Mouse (Mus musculus): ENCODE data around the gene Desi1.

The Desi1 gene

DNA sequence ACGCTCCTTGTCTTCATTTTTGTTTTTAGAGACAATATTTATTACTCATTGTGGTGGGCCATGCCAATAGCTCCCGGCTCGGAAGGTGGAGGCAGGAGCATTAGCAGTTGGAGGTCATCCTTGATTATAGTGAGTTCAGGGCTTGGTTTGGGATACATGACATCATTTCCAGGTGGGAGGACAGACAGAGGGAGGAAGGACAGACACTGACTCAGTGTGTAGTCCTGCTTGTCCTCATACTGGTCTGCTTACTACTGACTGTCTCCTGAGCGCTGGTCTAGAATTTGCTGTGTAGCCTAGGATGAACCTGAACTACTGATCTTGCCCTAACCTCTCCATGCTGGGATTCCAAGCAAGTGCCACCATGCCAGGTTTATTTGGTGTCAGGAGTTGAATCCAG is at the start of gene Desi1:
Desi1 (minus strand) TSS at position 101 of the 400 bp plus-strand sequence.
- 91% methylated on average over 4 of the region's 4 CpGs for WGBS

DNA sequence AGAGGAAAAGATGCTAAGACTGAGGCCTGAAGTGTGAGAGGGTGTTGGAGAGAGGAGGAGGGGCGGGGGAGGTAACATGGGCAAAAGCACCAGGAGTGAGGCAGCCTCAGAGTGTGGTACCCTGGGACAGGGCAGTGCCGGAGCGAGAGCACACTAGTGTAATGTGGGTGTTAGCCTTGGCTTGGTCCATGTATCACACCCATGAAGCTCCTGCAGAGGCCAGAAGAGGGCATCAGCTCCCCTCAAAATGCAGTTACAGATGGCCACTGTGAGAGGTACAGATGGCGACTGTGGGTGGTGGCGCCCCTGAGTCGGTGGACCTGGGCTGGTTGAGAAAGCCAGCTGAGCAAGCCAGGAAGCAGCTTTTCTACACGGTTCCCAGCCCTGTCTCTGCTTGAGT is 47.5 kb upstream of the Desi1 start:
- WGBS: 28% methylated on average over 7 of the region's 7 CpGs

DNA sequence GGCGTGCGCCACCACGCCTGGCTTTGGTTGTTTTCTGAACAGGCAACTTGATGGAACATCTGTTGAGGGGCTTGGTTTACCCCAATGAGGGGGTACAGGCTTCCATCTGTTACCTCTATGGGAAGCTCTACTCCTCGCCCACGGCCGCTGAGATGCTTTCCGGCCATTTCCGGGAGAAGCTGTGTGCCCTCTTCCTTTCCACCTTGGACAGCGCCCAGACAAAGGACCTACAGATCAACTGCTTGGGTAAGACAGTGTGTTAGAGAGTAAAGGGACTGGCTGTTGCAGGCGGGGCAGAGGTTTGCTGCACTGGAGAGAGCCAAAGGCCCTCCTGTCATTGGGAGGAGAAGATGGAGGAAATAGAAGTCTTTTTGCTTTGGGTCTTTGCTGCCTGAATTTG is 46.2 kb upstream of the Desi1 start:
- 78% methylated on average over 10 of the region's 10 CpGs for WGBS

DNA sequence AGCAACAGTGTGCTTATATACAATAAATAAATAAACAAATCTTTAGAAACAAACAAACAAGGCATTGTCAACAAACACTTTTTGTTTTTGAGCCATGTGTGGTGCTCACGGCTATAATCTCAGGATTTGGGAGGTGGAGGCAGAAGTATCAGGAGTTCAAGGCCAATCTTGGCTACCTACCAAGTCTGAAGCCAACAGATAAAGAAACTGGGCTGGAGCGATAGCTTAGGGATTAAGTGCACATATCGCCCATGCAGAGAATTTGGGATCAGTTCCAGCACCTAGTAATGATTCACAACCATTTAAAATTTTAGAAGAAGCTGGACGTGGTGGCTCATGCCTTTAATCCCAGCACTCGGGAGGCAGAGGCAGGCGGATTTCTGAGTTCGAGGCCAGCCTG is 39.8 kb upstream of the Desi1 start:
- 84% methylated on average over 7 of the region's 7 CpGs for WGBS

DNA sequence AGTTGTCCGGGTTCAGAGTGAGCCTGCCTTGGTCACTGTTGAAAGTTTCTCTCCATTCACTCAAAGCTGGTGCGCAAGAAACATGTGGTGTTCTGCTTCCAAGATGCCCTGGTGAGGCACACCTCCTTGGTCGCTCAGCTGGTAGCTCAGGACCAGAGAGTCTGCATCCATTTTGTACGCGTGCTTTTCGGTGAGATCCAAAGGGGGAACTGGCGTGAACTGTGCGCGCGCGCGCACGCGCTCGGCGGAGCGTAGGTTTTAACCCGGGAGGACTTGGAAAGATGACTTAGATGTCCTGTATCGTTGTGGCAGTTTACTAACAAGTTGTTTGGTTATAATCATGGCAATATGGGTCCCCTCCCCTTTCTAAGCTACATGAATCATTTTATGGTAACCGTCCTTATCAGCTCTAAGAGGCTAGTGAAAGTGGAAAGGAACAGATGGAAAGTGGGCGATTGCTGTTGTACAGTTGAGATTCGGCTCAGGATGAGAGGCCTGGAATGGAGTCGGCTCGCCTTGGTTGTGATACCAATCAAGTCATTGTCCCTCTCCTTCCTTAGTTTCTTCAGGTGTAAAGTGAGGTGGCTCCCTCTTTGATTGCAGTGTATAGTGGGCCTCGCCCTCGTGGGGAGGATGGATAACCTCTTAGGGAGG is 38.3 kb upstream of the Desi1 start:
- WGBS: 83% methylated on average over 26 of the region's 26 CpGs

DNA sequence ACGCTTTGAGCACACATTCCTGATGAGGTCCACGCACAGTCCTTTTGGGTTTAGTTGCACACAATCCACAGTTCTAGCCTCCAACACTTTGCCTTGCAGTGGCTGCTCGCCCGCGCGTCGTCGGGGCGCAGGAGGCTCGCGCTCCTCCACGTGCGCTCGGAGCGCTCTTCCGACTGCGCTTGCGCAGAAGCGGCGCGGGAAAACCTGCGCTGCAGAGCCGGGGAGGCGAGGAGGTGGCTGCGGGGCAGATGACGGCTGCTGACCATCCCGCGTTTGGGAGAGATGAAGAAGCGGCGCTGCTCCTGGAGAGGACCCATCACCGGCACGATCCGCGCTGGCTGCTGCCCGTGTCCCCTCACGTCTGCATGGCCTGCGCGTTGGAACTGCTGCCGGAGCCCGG is 36.2 kb upstream of the Desi1 start, which contains the start of gene Mei1:
Mei1 (plus strand) TSS at position 99 of the 400 bp plus-strand sequence.
- 23% methylated on average over 40 of the region's 40 CpGs for WGBS

DNA sequence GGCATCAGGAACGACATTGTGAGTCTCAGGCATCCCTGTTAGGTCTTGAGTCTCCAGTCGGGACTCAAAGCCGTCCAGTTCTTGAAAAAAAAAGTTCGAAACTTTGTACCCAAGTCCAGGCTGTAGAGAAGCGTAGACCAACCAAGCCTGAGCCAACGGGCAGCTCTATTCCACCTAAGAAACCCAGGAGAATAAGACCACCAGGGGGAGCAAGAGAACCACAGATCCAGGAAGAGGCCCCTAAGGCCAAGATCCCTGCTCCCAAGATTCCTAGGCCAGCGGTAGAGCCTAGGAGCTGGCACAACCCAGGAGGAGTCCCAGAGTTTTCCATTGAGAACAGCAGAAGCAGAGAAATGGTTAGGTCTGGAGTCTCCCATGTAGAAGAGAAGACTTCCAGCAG is 31.8 kb upstream of the Desi1 start:
- WGBS: 11% methylated on average over 7 of the region's 7 CpGs

DNA sequence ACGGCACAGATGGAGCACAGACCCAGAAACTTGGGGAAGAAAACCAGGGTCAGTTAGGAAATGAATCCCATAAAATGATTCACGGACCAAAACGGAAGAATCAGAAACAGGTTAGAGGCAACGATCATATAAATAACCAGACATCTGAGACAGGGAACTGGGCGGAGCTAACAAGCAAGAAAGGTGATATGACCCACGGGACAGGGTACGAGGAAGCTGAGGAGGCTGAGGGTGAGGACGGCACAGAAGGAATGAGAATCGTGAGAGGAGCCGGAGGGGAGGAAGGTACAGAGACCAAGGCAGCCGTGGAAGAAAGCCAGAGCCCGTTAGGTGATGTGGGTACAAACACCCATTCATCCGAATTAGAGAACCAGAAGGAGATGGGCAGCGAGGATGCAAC is 30.2 kb upstream of the Desi1 start:
- WGBS: 66% methylated on average over 14 of the region's 14 CpGs

DNA sequence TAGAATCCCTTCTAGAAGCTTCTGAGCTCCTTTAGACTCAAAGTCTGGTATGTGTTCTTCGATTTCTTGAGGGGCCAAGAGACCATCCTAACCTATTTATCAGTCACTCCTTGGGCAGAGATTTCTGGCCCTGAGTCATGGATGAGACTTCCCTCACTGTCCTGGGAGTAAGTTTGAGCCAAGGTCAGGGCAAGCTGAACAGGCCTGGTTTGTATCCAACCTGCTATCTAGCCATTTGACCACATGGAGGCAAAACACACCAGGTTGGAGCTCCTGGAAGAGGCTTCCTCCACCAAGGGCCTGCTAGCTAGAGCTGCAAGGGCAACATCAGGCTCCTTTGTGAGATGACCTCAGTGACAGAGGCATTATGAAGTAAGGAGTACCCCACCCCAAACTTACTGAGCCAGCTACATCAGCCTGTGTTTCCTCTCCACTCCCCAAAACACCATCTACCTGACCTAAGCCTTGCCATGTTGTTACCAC is 25.1 kb upstream of the Desi1 start, which contains the start of gene 4930407I10Rik:
4930407I10Rik (plus strand) TSS at position 433 of the 483 bp plus-strand sequence.
- WGBS: 73% methylated on average over 1 of the region's 1 CpGs

DNA sequence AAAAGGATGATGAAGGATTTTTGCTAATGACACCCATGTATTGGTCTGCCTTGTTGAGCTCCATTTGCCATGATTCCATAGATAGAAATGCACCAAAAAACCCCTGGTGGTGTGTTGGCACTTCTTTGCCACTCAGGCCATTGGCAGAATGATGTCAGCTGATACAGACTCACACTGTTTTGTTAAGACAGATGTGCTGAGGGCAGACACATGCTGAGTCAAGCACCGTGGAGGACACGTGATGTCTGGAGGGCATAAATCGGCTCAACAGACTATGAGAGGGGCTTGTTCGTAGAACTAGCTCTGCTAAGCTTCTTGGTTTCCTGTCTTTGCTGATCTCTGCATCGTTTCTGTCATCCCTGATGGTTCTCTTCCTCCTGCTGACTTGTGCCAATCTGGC is 18.9 kb upstream of the Desi1 start:
- 58% methylated on average over 5 of the region's 5 CpGs for WGBS

DNA sequence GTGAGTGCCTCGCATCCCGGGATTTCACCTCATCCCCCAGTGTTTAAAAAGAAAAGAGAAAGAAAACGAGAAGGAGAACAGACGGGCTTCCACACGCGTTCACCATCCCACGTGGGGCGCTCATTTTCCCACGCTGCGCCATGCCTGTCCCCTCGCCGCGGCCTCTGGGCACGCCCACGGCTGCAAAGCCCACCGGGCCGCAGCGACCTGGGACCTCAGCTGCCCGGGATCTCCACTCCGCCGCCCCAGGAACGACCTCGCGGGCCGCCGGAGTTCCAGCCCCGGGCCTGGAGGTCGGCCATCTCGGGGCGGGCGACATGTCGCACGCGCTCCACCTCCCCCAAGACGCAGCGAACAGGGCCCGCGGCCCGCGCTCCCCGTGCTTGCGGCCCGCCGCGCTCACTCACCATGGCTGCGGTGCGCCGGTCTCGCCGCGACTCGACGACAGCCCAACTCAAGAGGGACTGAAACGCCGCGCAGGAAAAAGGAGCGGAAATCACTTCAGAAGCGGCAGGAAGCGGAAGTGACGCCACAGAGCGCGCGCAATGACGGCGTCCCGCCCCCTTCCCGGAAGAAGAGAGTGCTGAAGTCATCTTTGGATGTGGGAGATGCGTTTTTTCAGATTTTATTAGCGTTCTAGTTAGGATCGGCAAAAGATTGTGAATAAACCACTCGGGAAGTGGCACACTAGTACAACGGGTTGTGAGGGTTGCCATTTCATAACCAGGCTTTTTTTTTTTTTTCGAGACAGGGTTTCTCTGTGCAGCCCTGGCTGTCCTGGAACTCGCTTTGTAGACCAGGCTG is 13.6 kb upstream of the Desi1 start, which contains the start of gene Snu13:
Snu13 (minus strand) TSS at position 519 of the 804 bp plus-strand sequence.
- WGBS: under 1% methylated on average over 74 of the region's 74 CpGs

DNA sequence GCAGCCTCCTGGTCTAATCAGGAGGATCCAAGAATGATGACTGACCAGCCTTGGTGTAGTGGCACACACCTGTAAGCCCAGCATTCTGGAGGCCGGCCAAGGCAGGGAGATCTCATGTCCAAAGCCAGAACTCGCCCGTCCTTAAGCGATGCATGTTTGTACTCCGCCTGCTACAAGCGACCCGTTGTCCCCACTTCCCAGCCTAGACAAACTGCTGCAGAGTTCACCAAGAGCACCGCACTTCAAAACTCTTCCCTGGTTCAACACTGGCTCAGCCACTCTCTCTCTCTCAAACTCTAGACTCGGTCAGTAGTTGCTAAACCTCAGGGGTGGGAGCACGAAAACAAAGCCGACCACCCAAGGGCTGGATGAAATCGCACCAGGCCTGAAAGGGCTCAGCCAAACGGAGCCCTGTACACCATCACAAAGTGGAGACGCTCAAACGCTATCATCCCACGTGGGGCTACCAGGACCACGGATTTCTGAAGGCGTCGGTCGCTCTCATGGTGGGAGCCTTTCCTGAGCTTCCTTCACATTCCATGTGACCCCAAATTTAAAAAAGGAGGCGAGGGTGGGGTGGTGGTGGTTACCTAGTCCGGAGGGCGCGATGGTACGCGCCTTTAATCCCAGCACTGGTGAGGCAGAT is 12.7 kb upstream of the Desi1 start:
- WGBS: 3% methylated on average over 26 of the region's 26 CpGs

DNA sequence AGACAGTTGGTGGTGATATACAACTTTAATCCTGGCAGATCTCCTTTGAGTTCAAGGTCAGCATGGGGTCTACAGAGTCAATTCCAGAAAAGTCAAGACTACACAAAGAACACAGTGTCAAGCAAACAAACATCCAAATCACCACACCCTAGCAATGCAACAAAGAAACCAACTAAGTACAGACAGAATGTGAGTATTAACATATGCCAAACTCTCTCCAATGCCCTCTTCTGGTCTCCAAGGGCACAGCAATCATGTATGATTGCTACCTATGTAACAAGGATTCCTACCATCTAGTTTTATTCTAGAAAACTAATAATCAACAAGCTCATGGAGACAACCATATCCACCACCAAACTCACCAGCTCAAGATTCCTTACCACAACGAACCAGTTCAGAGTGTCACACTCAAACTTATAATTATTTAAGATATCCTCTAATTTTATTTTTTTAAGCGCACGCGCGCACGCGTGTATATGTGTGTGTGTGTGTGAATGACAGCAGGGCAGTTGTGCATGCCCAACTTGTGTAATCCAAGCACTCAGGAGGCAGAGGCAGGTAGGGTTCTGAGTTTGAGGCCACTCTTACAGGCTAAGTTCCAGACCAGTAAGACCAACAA is 10.6 kb upstream of the Desi1 start:
- 96% methylated on average over 7 of the region's 7 CpGs for WGBS

DNA sequence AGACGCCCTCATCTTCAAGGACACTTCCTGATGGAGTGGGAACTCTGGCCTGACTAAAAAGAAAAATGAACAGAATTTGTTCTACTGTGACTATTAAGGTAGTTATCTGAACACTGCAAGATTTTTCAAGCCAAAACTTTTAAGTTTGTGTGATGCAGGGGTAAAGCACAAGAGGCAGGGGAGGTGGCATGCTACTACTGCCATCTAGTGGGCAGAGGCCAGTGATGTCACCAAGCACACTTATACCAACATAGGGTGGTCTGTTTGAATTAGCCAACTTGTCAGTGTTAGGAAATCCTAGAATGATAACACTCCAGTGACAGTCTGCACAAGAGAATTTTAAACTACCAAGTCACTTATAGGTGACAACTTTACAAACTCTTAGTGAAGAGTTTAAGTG is 7.0 kb upstream of the Desi1 start:
- 100% methylated on average over 1 of the region's 1 CpGs for WGBS

DNA sequence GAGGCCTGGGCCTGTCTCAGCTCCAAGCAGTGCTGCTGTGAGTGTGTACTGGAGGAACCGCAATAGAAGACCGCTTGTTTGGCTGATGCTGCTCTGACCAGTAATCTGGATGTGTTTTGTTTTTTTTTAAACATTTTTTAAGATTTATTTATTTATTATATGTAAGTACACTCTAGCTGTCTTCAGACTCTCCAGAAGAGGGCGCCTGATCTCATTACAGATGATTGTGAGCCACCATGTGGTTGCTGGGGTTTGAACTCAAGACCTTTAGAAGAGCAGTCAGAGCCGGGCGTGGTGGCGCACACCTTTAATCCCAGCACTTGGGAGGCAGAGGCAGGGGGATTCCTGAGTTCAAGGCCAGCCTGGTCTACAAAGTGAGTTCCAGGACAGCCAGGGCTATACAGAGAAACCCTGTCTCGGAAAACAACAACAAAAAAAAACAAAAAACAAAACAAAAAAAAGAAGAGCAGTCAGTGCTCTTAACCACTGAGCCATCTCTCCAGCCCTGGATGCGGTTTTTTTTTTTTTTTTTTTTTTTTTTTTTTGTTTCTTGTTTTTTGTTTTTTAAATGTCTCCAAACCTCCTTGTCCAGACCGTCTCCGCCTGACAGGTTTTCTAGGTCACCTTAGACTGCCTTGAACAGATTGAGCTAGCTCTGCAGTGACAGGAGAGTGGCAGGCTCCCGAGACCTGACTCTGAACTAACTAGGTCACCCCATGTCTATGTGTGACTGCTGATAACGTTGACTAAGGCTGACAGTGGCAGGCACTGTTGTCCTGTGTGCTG is 2.4 kb upstream of the Desi1 start:
- WGBS: 72% methylated on average over 12 of the region's 12 CpGs

DNA sequence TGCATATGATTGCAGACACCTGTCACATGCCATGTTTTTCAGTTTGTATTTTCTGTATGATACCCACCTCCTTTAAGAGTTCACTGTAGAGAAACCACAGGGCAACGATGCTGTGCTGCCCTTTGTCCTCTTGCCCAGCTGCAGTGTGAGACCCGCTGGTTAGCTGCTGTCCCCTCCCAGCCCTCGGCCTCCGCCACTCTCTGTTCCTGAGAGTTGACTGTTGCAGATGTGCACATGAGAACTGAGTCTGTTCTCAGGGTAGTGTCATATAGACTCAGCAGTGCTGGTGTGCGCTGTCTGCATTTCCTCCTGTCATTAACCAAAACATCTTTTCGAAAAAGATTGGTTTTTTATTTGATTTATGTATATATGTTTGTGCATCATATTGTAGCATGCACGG is 1.3 kb downstream of the Desi1 start:
- 82% methylated on average over 7 of the region's 7 CpGs for WGBS

DNA sequence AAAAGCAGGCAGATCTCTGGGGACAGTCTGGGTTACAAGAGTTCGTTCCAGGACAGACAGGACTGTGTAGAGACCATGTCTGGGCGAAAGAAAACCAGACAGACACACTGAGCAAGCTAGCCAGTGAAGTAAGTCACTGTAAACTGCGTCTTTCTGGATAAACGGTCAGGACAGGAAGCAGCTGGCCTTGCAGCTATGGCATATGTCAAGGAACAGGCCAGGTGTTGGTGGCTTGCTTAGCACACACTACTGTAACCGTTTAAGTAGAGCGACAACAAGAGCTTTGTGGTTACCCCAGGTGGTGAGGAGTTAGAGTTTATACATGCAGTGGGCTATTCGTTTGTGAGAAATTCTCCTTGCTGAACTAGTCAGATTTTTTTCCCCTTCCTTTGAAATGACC is 5.9 kb downstream of the Desi1 start:
- 72% methylated on average over 7 of the region's 7 CpGs for WGBS

DNA sequence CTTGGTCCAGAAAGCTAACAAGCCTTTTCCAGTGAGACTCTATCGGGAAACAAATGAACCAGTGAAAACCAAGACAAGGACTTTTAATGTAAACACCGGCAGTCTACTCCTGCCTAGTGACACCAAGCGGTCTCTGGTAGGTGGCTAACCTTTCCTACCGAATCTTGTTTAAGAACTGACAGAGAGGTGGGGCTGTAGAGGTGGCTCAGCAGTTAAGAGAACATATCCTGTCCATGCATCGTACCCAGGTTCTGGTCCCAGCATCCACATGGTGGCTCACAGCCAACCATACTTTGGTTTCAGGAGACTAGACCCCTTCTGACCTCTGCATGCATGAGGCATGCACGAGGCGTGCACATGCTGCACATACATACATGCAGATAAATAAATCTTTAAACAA is 6.4 kb downstream of the Desi1 start:
- 93% methylated on average over 7 of the region's 7 CpGs for WGBS

DNA sequence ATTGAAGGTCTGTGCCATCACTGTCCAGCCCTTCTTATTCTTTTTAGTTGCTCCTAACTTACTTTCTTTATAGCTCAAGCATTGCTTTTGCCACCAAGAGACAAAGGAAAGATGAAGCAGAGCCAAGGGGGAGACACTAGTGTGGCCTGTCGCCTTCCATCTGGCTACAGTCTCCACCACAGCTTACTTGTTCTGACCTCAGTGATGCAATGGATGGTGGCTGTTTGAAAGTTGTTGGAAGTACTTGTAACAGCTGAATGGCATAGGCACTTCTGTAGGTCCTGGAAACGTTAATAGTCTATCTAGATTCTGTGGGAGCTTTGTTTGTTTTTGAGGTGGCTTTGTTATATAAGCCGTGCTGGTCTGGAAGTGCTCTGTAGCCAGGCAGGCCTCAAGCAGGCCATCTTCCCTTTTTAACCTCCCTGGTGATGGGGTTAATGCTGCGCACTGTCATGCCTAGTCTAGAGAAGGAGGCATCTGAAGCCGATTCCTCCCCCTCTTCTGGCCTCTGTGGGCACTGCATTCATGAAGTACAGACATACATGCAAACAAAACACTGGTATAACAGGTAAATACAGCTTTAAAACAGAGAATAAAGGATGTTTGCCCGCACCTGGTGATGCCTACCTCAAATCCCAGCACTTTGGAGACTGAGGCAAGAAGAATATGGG is 9.6 kb downstream of the Desi1 start:
- 87% methylated on average over 6 of the region's 6 CpGs for WGBS

DNA sequence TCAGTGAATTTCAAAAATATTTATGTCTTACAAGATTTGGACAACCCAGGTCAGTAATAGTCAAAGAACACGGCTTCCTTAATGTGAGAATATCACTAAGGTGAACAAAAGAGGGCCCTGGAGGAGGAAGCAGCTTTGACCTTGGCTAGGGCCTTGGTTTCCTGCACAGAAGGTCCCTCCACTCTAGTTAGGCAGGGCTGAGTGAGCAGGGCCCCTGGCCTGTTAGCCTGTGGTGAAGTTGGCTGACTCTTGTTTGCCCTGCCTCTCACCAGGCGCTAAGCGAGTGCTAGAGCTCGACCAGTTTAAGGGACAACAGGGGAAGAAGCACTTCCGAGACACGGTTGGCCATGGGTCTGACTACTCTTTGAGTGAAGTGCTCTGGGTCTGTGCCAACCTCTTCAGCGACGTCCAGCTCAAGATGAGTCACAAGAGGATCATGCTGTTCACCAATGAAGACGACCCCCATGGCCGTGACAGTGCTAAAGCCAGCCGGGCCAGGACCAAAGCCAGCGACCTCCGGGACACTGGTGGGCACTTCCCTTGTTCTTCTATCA is 11.1 kb downstream of the Desi1 start:
- WGBS: 72% methylated on average over 13 of the region's 13 CpGs
